Mouse (Mus musculus): ENCODE data around the gene Ablim2.

The Ablim2 gene

GRCm38 (mm10) chr5:35811639-35812295 is 54.1 kb downstream of the Ablim2 start:
- DNase-seq (ENCODE audit: low read depth, low spot score): no peak

- no peak for DNase-seq (ENCODE audit: low read depth, low spot score)
Observed at GRCm38 (mm10) chr5:35814334-35814941, 56.8 kb downstream of the Ablim2 start.

GRCm38 (mm10) chr5:35815051-35815450 is 57.4 kb downstream of the Ablim2 start:
- DNase-seq (ENCODE audit: low read depth, low spot score): no peak

GRCm38 (mm10) chr5:35817266-35817665 is 59.6 kb downstream of the Ablim2 start:
- no peak for DNase-seq (ENCODE audit: low read depth, low spot score)

- DNase-seq (ENCODE audit: low read depth, low spot score): no peak
Observed at GRCm38 (mm10) chr5:35817882-35818281, 60.2 kb downstream of the Ablim2 start.

- no peak for DNase-seq (ENCODE audit: low read depth, low spot score)
Observed at GRCm38 (mm10) chr5:35822721-35823120, 65.0 kb downstream of the Ablim2 start.

GRCm38 (mm10) chr5:35826465-35826864 is 68.8 kb downstream of the Ablim2 start:
- DNase-seq (ENCODE audit: low read depth, low spot score): no peak

GRCm38 (mm10) chr5:35827075-35827474 is 69.4 kb downstream of the Ablim2 start:
- DNase-seq (ENCODE audit: low read depth, low spot score): peak; percentile 31

- DNase-seq (ENCODE audit: low read depth, low spot score): no peak
Observed at GRCm38 (mm10) chr5:35827856-35828255, 70.2 kb downstream of the Ablim2 start.

GRCm38 (mm10) chr5:35830101-35830500 is 72.4 kb downstream of the Ablim2 start:
- no peak for DNase-seq (ENCODE audit: low read depth, low spot score)

GRCm38 (mm10) chr5:35833881-35834280 is 76.2 kb downstream of the Ablim2 start:
- no peak for DNase-seq (ENCODE audit: low read depth, low spot score)

GRCm38 (mm10) chr5:35836992-35837391 is 79.3 kb downstream of the Ablim2 start:
- DNase-seq (ENCODE audit: low read depth, low spot score): no peak

- no peak for DNase-seq (ENCODE audit: low read depth, low spot score)
Observed at GRCm38 (mm10) chr5:35839262-35839661, 81.6 kb downstream of the Ablim2 start.

GRCm38 (mm10) chr5:35851485-35851884 is 93.8 kb downstream of the Ablim2 start:
- DNase-seq (ENCODE audit: low read depth, low spot score): no peak

GRCm38 (mm10) chr5:35853463-35853862 is 95.8 kb downstream of the Ablim2 start:
- DNase-seq (ENCODE audit: low read depth, low spot score): no peak

GRCm38 (mm10) chr5:35856245-35856644 is 98.6 kb downstream of the Ablim2 start:
- no peak for DNase-seq (ENCODE audit: low read depth, low spot score)

- DNase-seq (ENCODE audit: low read depth, low spot score): peak; percentile 71
Observed at GRCm38 (mm10) chr5:35858069-35858468, 100.4 kb downstream of the Ablim2 start.

- DNase-seq (ENCODE audit: low read depth, low spot score): no peak
Observed at GRCm38 (mm10) chr5:35861456-35861855, 103.8 kb downstream of the Ablim2 start.

GRCm38 (mm10) chr5:35869973-35870372 is 112.3 kb downstream of the Ablim2 start:
- DNase-seq (ENCODE audit: low read depth, low spot score): no peak

- peak; percentile 72 for DNase-seq (ENCODE audit: low read depth, low spot score)
Observed at GRCm38 (mm10) chr5:35870408-35871012, 112.8 kb downstream of the Ablim2 start.

GRCm38 (mm10) chr5:35873382-35873781 is 115.7 kb downstream of the Ablim2 start:
- no peak for DNase-seq (ENCODE audit: low read depth, low spot score)

GRCm38 (mm10) chr5:35876236-35876635 is 118.6 kb downstream of the Ablim2 start:
- no peak for DNase-seq (ENCODE audit: low read depth, low spot score)

GRCm38 (mm10) chr5:35879199-35879598 is 121.5 kb downstream of the Ablim2 start:
- DNase-seq (ENCODE audit: low read depth, low spot score): no peak
